In the genomic region with DNA sequence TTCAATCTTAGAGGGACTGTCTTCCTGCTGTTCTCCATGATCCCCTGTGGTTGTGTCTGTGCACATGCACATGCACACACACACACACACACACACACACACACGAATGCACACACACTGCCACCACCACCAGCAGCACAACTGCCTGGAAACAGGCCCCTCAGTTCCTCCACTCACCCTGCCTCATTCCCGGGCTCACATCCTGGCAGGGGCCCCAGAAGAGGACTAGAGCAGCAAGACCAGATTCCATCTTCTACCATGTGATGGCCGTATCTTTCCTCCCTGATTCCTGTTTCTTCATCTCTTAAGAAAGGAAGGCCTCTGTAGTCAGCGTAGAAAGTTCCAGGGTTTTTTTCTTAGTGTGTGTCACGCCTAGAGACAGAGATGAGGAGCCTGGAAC, we compare ENCODE assay signal across 12 mouse cellular contexts. TPM values are rescaled to one million over a fixed set of nuclear protein-coding genes. Genes with fewer than 3 reads are reported as not detected.
DNase-seq lines count a peak whose midpoint lies in the region; ATAC-seq and TF ChIP-seq lines count a peak whose summit lies in the region.
"Had no signal": no experiment of that assay in that cellular context is flagged by ENCODE, and none has a peak within 500 bp of the region (broad histone marks: within the 10 kb centered on the region; RNA-seq: fewer than 3 reads in every experiment).

No protein-coding gene starts in this region.

- no peaks in the 10 kb centered on the region for H3K27me3 ChIP-seq in kidney, postnatal 0 days (ENCODE audit: insufficient read depth, low read length)
- no peaks in the 10 kb centered on the region for H3K27me3 ChIP-seq in limb, embryonic 15.5 days
- H3K27me3 ChIP-seq: hindbrain, embryonic 12.5 days had no signal

- no peaks in the 10 kb centered on the region for H3K36me3 ChIP-seq in kidney, postnatal 0 days (ENCODE audit: insufficient read depth, low read length)
- H3K36me3 ChIP-seq in limb, embryonic 15.5 days: 0 out of 2 replicates have a peak, but pooled peaks cover 2% of the 10 kb centered on the region
- H3K36me3 ChIP-seq: midbrain, embryonic 10.5 days had no signal

- WGBS in kidney, postnatal 0 days: 59% methylated on average over 5 of the region's 5 CpGs
- WGBS in bone marrow, adult 2 months: 64% methylated on average over 5 of the region's 5 CpGs
- 56% methylated on average over 5 of the region's 5 CpGs for WGBS in limb, embryonic 15.5 days

- no peak for TF ChIP-seq POLR2A in bone marrow, adult 2 months (IDR thresholded peaks at IDR 0.05; ENCODE audit: borderline replicate concordance, control insufficient read depth, low read depth, low read length)

- TF ChIP-seq CTCF in gastrocnemius, adult 2 months (IDR thresholded peaks at IDR 0.05): no peak
- no peak for TF ChIP-seq CTCF in kidney, postnatal 0 days (IDR thresholded peaks at IDR 0.05; ENCODE audit: low read depth)
- no peak for TF ChIP-seq CTCF in bone marrow, adult 2 months (IDR thresholded peaks at IDR 0.05; ENCODE audit: control insufficient read depth, insufficient read depth, low read length)

- H3K4me1 ChIP-seq in kidney, postnatal 0 days (replicated peaks; ENCODE audit: insufficient read depth, low read length): peaks cover 62% of the 10 kb centered on the region
- H3K4me1 ChIP-seq in bone marrow, adult 2 months (ENCODE audit: control insufficient read depth, insufficient read depth, low read length): no peaks in the 10 kb centered on the region; the same call in 1 of the 2 replicates
- H3K4me1 ChIP-seq in limb, embryonic 15.5 days: peaks cover 50% of the 10 kb centered on the region

- H3K27ac ChIP-seq in gastrocnemius, adult 2 months: peak overlapping the region; percentile 69
- H3K27ac ChIP-seq in kidney, postnatal 0 days: peak overlapping the region; percentile 72; the same call in 1 of the 2 replicates
- H3K27ac ChIP-seq in bone marrow, adult 2 months (ENCODE audit: control insufficient read depth, insufficient read depth, low read depth, low read length, poor library complexity): peak overlapping the region; percentile 4; the same call in 1 of the 2 replicates
- 0 out of 2 replicates have a peak overlapping the region, but pooled peaks have one; percentile 17 for H3K27ac ChIP-seq in limb, embryonic 15.5 days
- H3K27ac ChIP-seq: hindbrain, embryonic 12.5 days; midbrain, embryonic 10.5 days had no signal

- H3K9ac ChIP-seq in kidney, postnatal 0 days (ENCODE audit: low read depth, low read length): no peak overlapping the region
- no peak overlapping the region for H3K9ac ChIP-seq in limb, embryonic 15.5 days
- H3K9ac ChIP-seq: hindbrain, embryonic 12.5 days; lung, embryonic 14.5 days had no signal

- ATAC-seq in kidney, postnatal 0 days (replicated peaks; ENCODE audit: low FRiP score, low read depth): no peak
- no peak for ATAC-seq in limb, embryonic 15.5 days (ENCODE audit: insufficient number of reproducible peaks, low FRiP score, low TSS enrichment, low read depth)
- ATAC-seq in erythroid progenitor cell, adult 5-6 weeks (replicated peaks; ENCODE audit: low FRiP score, poor library complexity, severe bottlenecking): no peak

- no peaks in the 10 kb centered on the region for H3K9me3 ChIP-seq in kidney, postnatal 0 days (replicated peaks; ENCODE audit: low read length)
- H3K9me3 ChIP-seq in limb, embryonic 15.5 days: no peaks in the 10 kb centered on the region
- H3K9me3 ChIP-seq: hindbrain, embryonic 12.5 days; midbrain, embryonic 10.5 days had no signal

- H3K4me2 ChIP-seq in kidney, postnatal 0 days (ENCODE audit: low read length): no peak overlapping the region
- H3K4me2 ChIP-seq in limb, embryonic 15.5 days: no peak overlapping the region
- H3K4me2 ChIP-seq: hindbrain, embryonic 12.5 days; lung, embryonic 14.5 days had no signal

- intact Hi-C loops in gastrocnemius, adult 2 months (cut with DNase I): no loop called here

- peak; percentile 54 for DNase-seq in gastrocnemius, adult 2 months
- no peak for DNase-seq in gastrocnemius, postnatal 25 days
- no peak for DNase-seq in kidney, postnatal 0 days (ENCODE audit: low spot score)
- DNase-seq in kidney, adult 18-20 months: no peak
- no peak for DNase-seq in B cell, adult 2 months
- DNase-seq: lung, embryonic 14.5 days; thymus, adult 2 months had no signal

- H3K4me3 ChIP-seq in gastrocnemius, adult 2 months: no peak overlapping the region
- no peak overlapping the region for H3K4me3 ChIP-seq in kidney, postnatal 0 days (replicated peaks; ENCODE audit: low read depth, low read length)
- no peak overlapping the region for H3K4me3 ChIP-seq in bone marrow, adult 2 months (replicated peaks; ENCODE audit: control insufficient read depth, low read depth, low read length)
- H3K4me3 ChIP-seq in limb, embryonic 15.5 days: no peak overlapping the region
- H3K4me3 ChIP-seq: hindbrain, embryonic 12.5 days; midbrain, embryonic 10.5 days had no signal

RNA-seq across cellular contexts. Expression of a gene that starts 22.0 kb away (rescaled TPM):
- total RNA-seq in gastrocnemius, adult 2 months (2021): 10 to 100 TPM in 1 of 2 experiments, 1 to 10 TPM in 1; 5.8 to 11.4 TPM
- total RNA-seq in gastrocnemius, postnatal 25 days (2021): 1 to 10 TPM; 4.2 to 9.7 TPM
- 13.3 and 13.5 TPM in 2 replicates for polyA plus RNA-seq in kidney, postnatal 0 days (2015; fragmentation: Nextera tagmentation; extraction: Ambion mirVana)
- polyA plus RNA-seq in bone marrow, adult 2 months (2011; ENCODE audit: insufficient read depth, insufficient read length, low replicate concordance, missing spikeins): 14.1 and 20.7 TPM in 2 replicates
- 15.6 and 22.0 TPM in 2 replicates for polyA plus RNA-seq in limb, embryonic 15.5 days (2015; fragmentation: Nextera tagmentation; extraction: Ambion mirVana)
- 10.8 and 16.8 TPM in 2 replicates for total RNA-seq in erythroid progenitor cell, adult 5-6 weeks (2015; ENCODE audit: low replicate concordance)
- 18.9 and 37.5 TPM in 2 replicates for total RNA-seq in erythroid progenitor cell, adult 5-6 weeks (2017; ENCODE audit: low replicate concordance)

RNA-seq across cellular contexts. Expression of a gene that starts 45.9 kb away (rescaled TPM):
- under 1 TPM; 0.13 to 0.28 TPM for total RNA-seq in gastrocnemius, adult 2 months (2021)
- total RNA-seq in gastrocnemius, postnatal 25 days (2021): under 1 TPM; 0.31 to 0.43 TPM
- 2.9 TPM in 2 replicates for polyA plus RNA-seq in kidney, postnatal 0 days (2015; fragmentation: Nextera tagmentation; extraction: Ambion mirVana)
- polyA plus RNA-seq in bone marrow, adult 2 months (2011; ENCODE audit: insufficient read depth, insufficient read length, low replicate concordance, missing spikeins): 1.3 and 4.2 TPM in 2 replicates
- polyA plus RNA-seq in limb, embryonic 15.5 days (2015; fragmentation: Nextera tagmentation; extraction: Ambion mirVana): 2.7 and 3.6 TPM in 2 replicates
- total RNA-seq in erythroid progenitor cell, adult 5-6 weeks (2015; ENCODE audit: low replicate concordance): 1.1 and 1.3 TPM in 2 replicates
- total RNA-seq in erythroid progenitor cell, adult 5-6 weeks (2017; ENCODE audit: low replicate concordance): 0.30 and 0.39 TPM in 2 replicates

Comparison
In these comparisons a context has a peak if more than half of its experiments do, and no peak if none do; other contexts are left out.
1. H3K27ac ChIP-seq: peak in every context shown above with its lines; median percentile 72 in kidney, postnatal 0 days; 69 in gastrocnemius, adult 2 months; 17 in limb, embryonic 15.5 days; 4 in bone marrow, adult 2 months.